Mouse (Mus musculus): ENCODE results near the gene Pigyl. TPM values are rescaled to one million over a fixed set of nuclear protein-coding genes. Genes with fewer than 3 reads are reported as not detected.

The Pigyl gene
- 5.1 TPM for polyA plus RNA-seq (2014; fragmentation: Illumina TruSeq; extraction: RNeasy Lipid Tissue Mini Kit (QIAGEN cat#74804); ENCODE audit: low read depth, low replicate concordance)

DNA sequence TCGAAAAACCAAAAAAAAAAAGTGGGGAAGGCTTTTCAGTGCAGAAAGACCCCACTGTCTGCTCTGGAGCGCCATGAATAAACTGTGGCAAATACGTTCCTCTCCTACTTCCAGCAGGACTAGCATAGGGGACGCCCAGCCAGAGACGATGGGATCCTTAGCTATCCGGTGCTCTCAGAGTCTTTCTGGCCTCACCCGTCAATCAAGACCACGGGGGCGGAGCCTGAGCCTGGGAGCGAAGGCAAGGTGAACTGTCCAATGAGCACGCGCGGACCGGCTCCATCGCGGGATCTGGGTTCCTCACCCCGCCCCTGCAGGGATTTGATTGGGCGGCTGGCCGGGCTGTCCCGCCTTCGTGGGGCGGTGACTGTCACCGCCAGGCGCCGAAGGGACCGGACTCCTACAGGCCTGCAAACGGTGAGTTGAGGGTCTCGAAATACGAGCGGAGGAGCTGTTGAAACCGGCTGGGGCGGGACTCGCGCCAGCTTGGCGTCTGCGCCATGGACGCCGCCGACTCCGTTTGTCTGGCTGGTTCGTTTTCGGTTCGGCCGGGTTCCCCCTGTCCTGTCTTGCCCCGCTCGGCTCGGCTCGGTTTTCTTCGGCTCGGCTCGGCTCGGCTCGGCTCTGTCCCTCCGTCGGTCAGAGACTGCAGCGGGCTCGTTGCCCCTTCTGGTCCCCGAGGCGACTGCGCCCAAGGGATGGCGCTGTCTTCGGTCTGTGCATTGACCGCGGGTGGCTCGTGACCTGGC lies at the start of gene Pigyl:
Gene Pigyl (plus strand): TSS at position 350 of the 749 bp plus-strand sequence.

GRCm38 (mm10) chr9:22116740-22117426 lies 39.8 kb upstream of the Pigyl start, which contains the start of gene Elof1:
Elof1 (minus strand) TSS chr9:22117172.

DNA sequence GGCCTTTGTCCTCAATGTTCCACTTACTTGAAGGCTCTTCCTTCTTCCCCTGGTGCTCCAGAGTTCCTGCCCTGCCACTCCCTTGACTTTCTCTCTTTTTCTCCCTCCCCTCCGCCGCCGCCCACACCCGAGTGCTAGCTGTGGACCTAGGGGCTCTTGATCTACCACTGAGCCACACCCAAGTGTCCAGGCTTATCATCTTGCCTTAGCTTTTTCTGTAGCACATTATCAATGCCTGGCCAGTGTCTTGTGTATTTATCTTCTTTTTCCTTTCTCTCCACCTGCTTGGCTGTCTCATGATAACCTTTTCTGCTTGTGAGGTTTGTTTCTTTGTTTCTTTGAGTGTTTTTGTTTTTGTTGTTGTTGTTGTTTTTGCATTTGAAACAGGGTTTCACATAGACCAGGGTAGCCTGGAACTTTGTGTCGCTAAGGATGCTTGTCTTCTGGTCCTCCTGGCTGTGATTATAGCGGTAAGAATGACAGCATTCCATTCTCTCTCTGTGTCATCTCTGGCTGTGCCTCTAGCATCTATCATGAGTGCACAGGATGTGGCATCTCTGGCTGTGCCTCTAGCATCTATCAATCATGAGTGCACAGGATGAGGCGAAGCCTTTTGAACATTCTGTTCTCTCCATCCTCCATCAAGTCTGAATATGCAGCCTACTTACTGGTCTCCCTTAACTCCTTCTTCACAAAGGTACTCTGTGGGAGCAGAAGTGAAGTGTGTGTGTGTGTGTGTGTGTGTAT lies 20.8 kb upstream of the Pigyl start, which contains the start of gene Acp5:
Gene Acp5 (minus strand): TSS at position 68 of the 747 bp plus-strand sequence.

DNA sequence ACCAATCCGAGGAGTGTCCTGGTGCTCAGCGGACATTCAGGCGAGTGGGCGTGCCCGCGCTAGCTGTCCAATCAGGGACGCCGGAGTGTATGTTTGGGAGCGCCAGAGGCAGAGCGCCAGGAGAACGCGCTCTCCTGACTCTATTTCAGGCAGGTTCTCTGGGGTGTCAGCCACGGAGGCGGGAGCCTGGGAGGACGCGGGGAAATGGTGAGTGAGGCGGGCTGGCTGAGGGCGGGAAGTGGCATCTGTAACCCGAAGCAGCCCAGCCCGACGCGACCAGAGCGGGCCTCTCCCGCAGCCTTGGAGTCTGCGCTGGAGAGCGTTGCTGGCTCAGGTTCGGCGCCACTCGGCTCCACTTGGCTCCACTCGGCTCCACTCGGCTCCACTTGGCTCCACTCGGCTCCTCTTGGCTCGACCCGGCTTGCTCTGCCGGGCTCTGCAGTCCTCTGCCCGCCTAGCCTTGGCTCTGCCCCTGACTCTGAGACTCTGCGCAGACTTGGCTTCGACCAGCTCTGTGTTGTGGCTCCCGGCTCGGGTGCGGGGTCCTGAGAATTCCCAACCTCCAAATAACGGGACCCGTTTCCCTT lies 31.5 kb downstream of the Pigyl start, which contains the start of gene Zfp872:
Gene Zfp872 (plus strand): TSS at position 66 of the 587 bp plus-strand sequence.

Other genes starting within 250 kb of the Pigyl start
- gene Rab3d, start 238.7 kb upstream of the Pigyl start, polyA plus RNA-seq (2014; fragmentation: Illumina TruSeq; extraction: RNeasy Lipid Tissue Mini Kit (QIAGEN cat#74804); ENCODE audit: low read depth, low replicate concordance), result 14.0 TPM
- 0.99 TPM for gene Ccdc159, start 229.4 kb upstream of the Pigyl start, polyA plus RNA-seq (2014; fragmentation: Illumina TruSeq; extraction: RNeasy Lipid Tissue Mini Kit (QIAGEN cat#74804); ENCODE audit: low read depth, low replicate concordance)
- gene Tmem205, start 229.3 kb upstream of the Pigyl start, polyA plus RNA-seq (2014; fragmentation: Illumina TruSeq; extraction: RNeasy Lipid Tissue Mini Kit (QIAGEN cat#74804); ENCODE audit: low read depth, low replicate concordance), result 8.9 TPM
- 2.2 TPM for gene Plppr2, start 219.8 kb upstream of the Pigyl start, polyA plus RNA-seq (2014; fragmentation: Illumina TruSeq; extraction: RNeasy Lipid Tissue Mini Kit (QIAGEN cat#74804); ENCODE audit: low read depth, low replicate concordance)
- 10.1 TPM for gene Swsap1, start 201.1 kb upstream of the Pigyl start, polyA plus RNA-seq (2014; fragmentation: Illumina TruSeq; extraction: RNeasy Lipid Tissue Mini Kit (QIAGEN cat#74804); ENCODE audit: low read depth, low replicate concordance)
- gene Epor, start 193.3 kb upstream of the Pigyl start, polyA plus RNA-seq (2014; fragmentation: Illumina TruSeq; extraction: RNeasy Lipid Tissue Mini Kit (QIAGEN cat#74804); ENCODE audit: low read depth, low replicate concordance), result not detected
- gene Rgl3, start 167.4 kb upstream of the Pigyl start, polyA plus RNA-seq (2014; fragmentation: Illumina TruSeq; extraction: RNeasy Lipid Tissue Mini Kit (QIAGEN cat#74804); ENCODE audit: low read depth, low replicate concordance), result 2.8 TPM
- 0.76 TPM for gene Ccdc151, start 154.2 kb upstream of the Pigyl start, polyA plus RNA-seq (2014; fragmentation: Illumina TruSeq; extraction: RNeasy Lipid Tissue Mini Kit (QIAGEN cat#74804); ENCODE audit: low read depth, low replicate concordance)
- 10.0 TPM for gene Prkcsh, start 154.0 kb upstream of the Pigyl start, polyA plus RNA-seq (2014; fragmentation: Illumina TruSeq; extraction: RNeasy Lipid Tissue Mini Kit (QIAGEN cat#74804); ENCODE audit: low read depth, low replicate concordance)
- gene Elavl3, start 104.8 kb upstream of the Pigyl start, polyA plus RNA-seq (2014; fragmentation: Illumina TruSeq; extraction: RNeasy Lipid Tissue Mini Kit (QIAGEN cat#74804); ENCODE audit: low read depth, low replicate concordance), result 1.1 TPM
- gene Gm49318, start 85.6 kb upstream of the Pigyl start, polyA plus RNA-seq (2014; fragmentation: Illumina TruSeq; extraction: RNeasy Lipid Tissue Mini Kit (QIAGEN cat#74804); ENCODE audit: low read depth, low replicate concordance), result not detected
- not detected for gene Zfp653, start 85.5 kb upstream of the Pigyl start, polyA plus RNA-seq (2014; fragmentation: Illumina TruSeq; extraction: RNeasy Lipid Tissue Mini Kit (QIAGEN cat#74804); ENCODE audit: low read depth, low replicate concordance)
- gene Ecsit, start 71.4 kb upstream of the Pigyl start, polyA plus RNA-seq (2014; fragmentation: Illumina TruSeq; extraction: RNeasy Lipid Tissue Mini Kit (QIAGEN cat#74804); ENCODE audit: low read depth, low replicate concordance), result 4.3 TPM
- 3.6 TPM for gene Cnn1, start 57.6 kb upstream of the Pigyl start, polyA plus RNA-seq (2014; fragmentation: Illumina TruSeq; extraction: RNeasy Lipid Tissue Mini Kit (QIAGEN cat#74804); ENCODE audit: low read depth, low replicate concordance)
- gene Elof1, start 39.7 kb upstream of the Pigyl start, polyA plus RNA-seq (2014; fragmentation: Illumina TruSeq; extraction: RNeasy Lipid Tissue Mini Kit (QIAGEN cat#74804); ENCODE audit: low read depth, low replicate concordance), result 8.3 TPM
- 5.2 TPM for gene Acp5, start 21.1 kb upstream of the Pigyl start, polyA plus RNA-seq (2014; fragmentation: Illumina TruSeq; extraction: RNeasy Lipid Tissue Mini Kit (QIAGEN cat#74804); ENCODE audit: low read depth, low replicate concordance)
- gene Zfp872, start 31.2 kb downstream of the Pigyl start, polyA plus RNA-seq (2014; fragmentation: Illumina TruSeq; extraction: RNeasy Lipid Tissue Mini Kit (QIAGEN cat#74804); ENCODE audit: low read depth, low replicate concordance), result 6.4 TPM
- 105 TPM for gene Zfp809, start 68.9 kb downstream of the Pigyl start, polyA plus RNA-seq (2014; fragmentation: Illumina TruSeq; extraction: RNeasy Lipid Tissue Mini Kit (QIAGEN cat#74804); ENCODE audit: low read depth, low replicate concordance)
- gene Zfp599, start 103.0 kb downstream of the Pigyl start, polyA plus RNA-seq (2014; fragmentation: Illumina TruSeq; extraction: RNeasy Lipid Tissue Mini Kit (QIAGEN cat#74804); ENCODE audit: low read depth, low replicate concordance), result 0.64 TPM
- 18.8 TPM for gene Zfp810, start 150.8 kb downstream of the Pigyl start, polyA plus RNA-seq (2014; fragmentation: Illumina TruSeq; extraction: RNeasy Lipid Tissue Mini Kit (QIAGEN cat#74804); ENCODE audit: low read depth, low replicate concordance)
- gene Anln, start 232.3 kb downstream of the Pigyl start, polyA plus RNA-seq (2014; fragmentation: Illumina TruSeq; extraction: RNeasy Lipid Tissue Mini Kit (QIAGEN cat#74804); ENCODE audit: low read depth, low replicate concordance), result 11.0 TPM